Mouse (Mus musculus): ENCODE data around the gene Figla.
"Not testable (repeated sequence)": the region's sequence is repeated elsewhere in the genome, so short reads cannot be mapped to it uniquely, and the experiment has no call there.

GRCm38 (mm10) chr6:85990774-85991173, 25.2 kb upstream of the Figla start:
- TF ChIP-seq CTCF (IDR thresholded peaks at IDR 0.05; ENCODE audit: low read depth, low read length); POLR2A (IDR thresholded peaks at IDR 0.05; ENCODE audit: borderline replicate concordance, low read depth, low read length): not testable (repeated sequence)
